Mouse (Mus musculus): ENCODE results near the gene Hsf2bp.

The Hsf2bp gene

GRCm38 (mm10) chr17:31938539-31939260 lies 97.4 kb downstream of the Hsf2bp start:
- no peak for DNase-seq (ENCODE audit: low spot score in 2 of 2)

GRCm38 (mm10) chr17:31937141-31937554 lies 99.0 kb downstream of the Hsf2bp start:
- DNase-seq (ENCODE audit: low spot score in 2 of 2): no peak

- no peak for DNase-seq (ENCODE audit: low spot score in 2 of 2)
These were observed 100.3 kb downstream of the Hsf2bp start for GRCm38 (mm10) chr17:31935841-31936240.

- no peak for DNase-seq (ENCODE audit: low spot score in 2 of 2)
These were observed 100.9 kb downstream of the Hsf2bp start for GRCm38 (mm10) chr17:31935091-31935830.

- DNase-seq (ENCODE audit: low spot score in 2 of 2): no peak
These were observed 102.2 kb downstream of the Hsf2bp start for GRCm38 (mm10) chr17:31933956-31934355.

GRCm38 (mm10) chr17:31931499-31931898 lies 104.7 kb downstream of the Hsf2bp start:
- no peak for DNase-seq (ENCODE audit: low spot score in 2 of 2)

- no peak for DNase-seq (ENCODE audit: low spot score in 2 of 2)
These were observed 106.1 kb downstream of the Hsf2bp start for GRCm38 (mm10) chr17:31929844-31930715.

GRCm38 (mm10) chr17:31929032-31929431 lies 107.1 kb downstream of the Hsf2bp start:
- DNase-seq (ENCODE audit: low spot score in 2 of 2): no peak

GRCm38 (mm10) chr17:31927895-31928626 lies 108.1 kb downstream of the Hsf2bp start:
- DNase-seq (ENCODE audit: low spot score in 2 of 2): no peak

- no peak for DNase-seq (ENCODE audit: low spot score in 2 of 2)
These were observed 111.9 kb downstream of the Hsf2bp start for GRCm38 (mm10) chr17:31924229-31924628.

- no peak for DNase-seq (ENCODE audit: low spot score in 2 of 2)
These were observed 112.7 kb downstream of the Hsf2bp start for GRCm38 (mm10) chr17:31923310-31923970.

- DNase-seq (ENCODE audit: low spot score in 2 of 2): no peak
These were observed 115.5 kb downstream of the Hsf2bp start for GRCm38 (mm10) chr17:31920589-31921190.

- DNase-seq (ENCODE audit: low spot score in 2 of 2): no peak
These were observed 116.5 kb downstream of the Hsf2bp start for GRCm38 (mm10) chr17:31919599-31919998.

- DNase-seq (ENCODE audit: low spot score in 2 of 2): no peak
These were observed 117.8 kb downstream of the Hsf2bp start for GRCm38 (mm10) chr17:31918374-31918773.

- no peak for DNase-seq (ENCODE audit: low spot score in 2 of 2)
These were observed 119.7 kb downstream of the Hsf2bp start for GRCm38 (mm10) chr17:31916461-31916775.

- DNase-seq (ENCODE audit: low spot score in 2 of 2): no peak
These were observed 120.2 kb downstream of the Hsf2bp start for GRCm38 (mm10) chr17:31915756-31916460.

- no peak for DNase-seq (ENCODE audit: low spot score in 2 of 2)
These were observed 121.8 kb downstream of the Hsf2bp start for GRCm38 (mm10) chr17:31914323-31914722.

GRCm38 (mm10) chr17:31912881-31913662 lies 123.1 kb downstream of the Hsf2bp start:
- no peak for DNase-seq (ENCODE audit: low spot score in 2 of 2)

GRCm38 (mm10) chr17:31912387-31912786 lies 123.8 kb downstream of the Hsf2bp start:
- no peak for DNase-seq (ENCODE audit: low spot score in 2 of 2)

All from frontal cortex, postnatal 25 days (tissue).